Mouse (Mus musculus): ENCODE data around the gene Laptm4a. TPM values are rescaled to one million over a fixed set of nuclear protein-coding genes. Genes with fewer than 3 reads are reported as not detected.

Gene Laptm4a
- total RNA-seq (2021), result 100 to 1,000 TPM; 358 to 362 TPM

DNA sequence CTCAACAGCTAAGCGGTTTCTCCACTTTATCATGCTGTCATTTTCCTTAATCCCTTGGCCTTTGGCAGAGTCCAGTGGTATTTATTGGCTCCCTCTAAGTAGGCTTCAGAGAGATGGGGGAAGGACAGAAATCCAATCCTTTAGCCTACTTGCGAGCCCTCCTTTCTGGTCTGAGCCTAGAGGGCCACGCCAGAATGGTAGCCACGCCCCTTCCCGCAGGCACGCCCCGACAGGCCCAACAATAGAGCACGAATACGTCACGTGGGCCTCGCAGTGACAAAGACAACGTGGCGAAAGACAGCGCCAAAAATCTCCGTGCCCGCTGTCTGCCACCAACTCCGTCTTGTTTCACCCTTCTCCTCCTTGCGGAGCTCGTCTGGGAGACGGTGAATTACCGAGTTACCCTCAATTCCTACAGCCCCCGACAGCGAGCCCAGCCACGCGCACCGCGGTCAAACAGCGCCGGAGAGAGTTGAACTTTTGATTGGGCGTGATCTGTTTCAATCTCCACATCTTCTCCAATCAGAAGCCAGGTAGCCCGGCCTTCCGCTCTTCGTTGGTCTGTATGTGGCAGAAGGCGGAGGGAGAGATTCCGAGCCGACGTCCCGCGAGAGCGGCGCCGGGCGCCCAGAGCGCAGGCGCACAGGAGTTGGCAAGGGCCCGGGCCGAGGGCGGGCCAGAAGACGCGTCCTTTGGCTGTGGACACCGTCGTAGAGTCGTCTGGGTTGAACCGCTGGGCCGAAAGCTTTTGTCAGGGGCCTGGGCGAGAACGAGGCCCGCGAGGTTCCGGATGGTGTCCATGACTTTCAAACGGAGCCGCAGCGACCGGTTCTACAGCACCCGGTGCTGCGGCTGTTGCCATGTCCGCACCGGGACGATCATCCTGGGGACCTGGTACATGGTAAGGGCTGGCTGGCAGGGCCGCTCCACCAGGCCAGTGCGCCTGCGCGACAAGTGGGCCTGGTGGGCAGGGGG lies at the start of gene Laptm4a:
Gene Laptm4a (plus strand): TSS at position 271 of the 975 bp plus-strand sequence.
- peak; percentile 99 for DNase-seq

DNA sequence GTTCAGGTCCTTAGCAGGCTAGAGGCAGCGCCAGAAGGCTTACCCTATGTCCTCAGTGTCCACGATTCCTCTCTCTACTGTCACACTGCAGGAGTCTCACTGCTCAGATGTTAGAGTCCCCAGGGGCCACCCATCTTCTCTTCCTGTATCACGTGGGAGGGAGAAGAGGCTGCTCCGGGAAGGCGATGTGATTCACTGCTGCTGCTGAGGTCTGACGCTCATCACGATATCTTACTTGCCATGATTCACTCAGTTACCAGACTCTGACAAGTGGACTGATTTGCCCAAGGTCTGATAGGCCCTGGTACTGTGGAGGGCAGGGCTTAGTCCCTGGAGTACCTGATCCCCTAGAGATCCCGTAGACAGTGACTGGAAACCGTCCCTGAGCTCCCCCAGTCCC lies 45.9 kb upstream of the Laptm4a start:
- DNase-seq, result no peak

DNA sequence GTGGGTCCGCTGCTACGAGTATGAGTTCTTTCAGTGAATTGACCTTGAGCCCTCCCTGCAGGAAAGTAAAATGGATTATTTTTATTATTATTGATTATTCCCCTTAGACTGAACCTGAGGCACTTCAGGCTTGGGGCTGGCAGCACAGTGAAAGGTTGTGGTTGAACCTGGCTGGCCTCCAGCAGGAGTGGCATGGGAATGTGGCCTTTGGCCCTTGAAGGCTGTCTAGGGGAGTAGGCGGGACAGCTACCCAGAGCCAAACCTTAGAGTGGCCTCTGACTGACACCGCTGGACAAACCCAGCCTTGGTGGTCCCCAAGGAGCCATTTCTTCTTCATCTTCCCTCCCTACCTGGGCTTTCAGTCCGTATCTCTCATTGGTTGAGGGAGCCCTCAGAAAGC lies 44.6 kb upstream of the Laptm4a start:
- peak; percentile 28 for DNase-seq

DNA sequence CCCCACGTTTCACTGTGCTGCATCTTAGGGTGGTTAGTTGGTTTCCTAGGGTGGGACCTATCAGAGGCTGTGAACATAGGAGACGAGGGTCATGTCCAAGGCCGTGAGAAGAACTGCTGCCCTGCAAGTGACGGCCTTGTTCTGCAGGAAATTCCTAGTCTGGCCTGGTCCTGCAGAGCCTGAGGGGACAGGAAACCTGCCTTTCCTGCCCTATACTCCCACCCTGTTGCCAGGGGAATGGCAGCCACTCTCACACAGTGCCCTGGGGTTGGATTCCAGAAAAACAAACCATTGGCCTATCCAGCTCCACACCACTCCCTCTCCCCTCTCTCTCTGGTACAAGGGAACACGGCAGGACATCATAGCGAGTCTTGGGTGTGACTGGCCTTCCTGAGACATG lies 44.1 kb upstream of the Laptm4a start:
- DNase-seq, result peak; percentile 34

DNA sequence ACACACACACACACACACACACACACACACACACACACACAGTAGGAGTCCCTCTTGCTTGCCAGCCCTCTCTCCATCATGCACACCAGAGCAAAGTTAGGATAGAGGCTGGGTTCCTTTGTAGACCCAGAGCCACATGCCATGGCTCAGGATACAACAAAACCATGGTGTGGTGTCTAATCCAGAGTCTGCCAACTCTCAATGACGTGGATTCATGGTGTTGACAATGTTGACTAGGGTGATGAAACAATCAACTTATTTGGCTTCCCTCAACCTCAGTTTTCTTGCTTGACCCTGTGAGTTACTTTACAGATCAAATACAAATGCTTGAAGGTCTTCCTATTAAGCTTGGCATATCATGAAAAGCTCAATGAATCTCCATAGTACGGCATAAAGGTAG lies 42.7 kb upstream of the Laptm4a start:
- DNase-seq, result no peak

DNA sequence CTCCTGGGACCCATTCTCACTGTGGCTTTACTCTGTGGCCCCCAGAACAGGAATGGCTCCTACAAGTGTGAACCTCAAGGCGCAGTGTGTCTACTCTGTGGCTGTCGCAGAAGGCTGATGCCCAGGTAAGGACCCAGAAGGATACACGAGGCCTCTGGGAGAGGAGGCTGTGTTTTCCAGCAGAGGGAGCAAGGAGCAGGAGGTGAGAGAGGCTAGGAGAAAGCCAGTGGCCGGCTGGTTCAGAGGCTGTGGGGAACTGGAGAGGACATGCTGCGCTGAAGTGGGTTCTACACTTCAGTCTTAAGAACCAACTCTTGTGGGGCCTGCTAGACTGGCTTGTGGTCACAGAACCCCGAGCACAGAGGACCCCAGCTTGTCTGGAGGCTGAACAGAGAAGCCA lies 42.1 kb upstream of the Laptm4a start:
- no peak for DNase-seq

DNA sequence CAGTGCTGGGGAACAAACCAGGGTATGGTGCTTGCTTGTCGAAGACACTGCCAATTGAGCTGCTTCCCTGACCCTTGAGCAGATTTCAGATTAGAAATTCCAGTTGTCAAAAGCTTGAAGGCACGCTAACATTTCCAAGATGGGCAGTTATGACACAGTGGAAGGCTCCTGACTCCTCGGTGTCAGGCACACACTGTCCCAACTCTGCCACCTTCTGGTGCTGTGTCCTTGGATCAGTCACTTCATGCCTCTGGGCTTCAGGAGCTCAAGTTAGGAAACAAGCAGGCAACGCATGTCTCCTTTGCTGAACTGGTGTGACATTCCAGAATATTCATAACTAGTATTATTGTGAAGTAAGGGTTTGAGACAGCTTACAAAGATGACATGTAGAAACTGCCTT lies 39.7 kb upstream of the Laptm4a start:
- peak; percentile 44 for DNase-seq

DNA sequence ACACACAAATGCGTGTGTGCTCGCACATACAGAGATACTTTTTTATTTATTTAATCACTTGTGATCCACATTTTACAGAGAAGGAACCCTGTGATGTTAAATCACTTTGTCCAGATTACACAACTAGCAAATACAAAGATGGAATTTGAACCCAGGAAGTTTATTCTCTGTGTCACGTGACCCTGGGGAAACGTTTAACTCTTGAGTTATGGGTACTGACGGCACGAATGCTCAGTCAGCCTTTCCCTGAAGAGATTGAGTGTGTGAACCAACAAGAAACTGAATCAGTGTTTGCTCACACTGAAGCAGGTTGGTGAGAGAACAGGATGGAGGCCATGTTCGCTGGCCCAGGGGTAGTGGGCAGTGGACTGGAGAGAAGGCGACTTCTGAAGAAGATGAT lies 39.1 kb upstream of the Laptm4a start:
- DNase-seq, result no peak

DNA sequence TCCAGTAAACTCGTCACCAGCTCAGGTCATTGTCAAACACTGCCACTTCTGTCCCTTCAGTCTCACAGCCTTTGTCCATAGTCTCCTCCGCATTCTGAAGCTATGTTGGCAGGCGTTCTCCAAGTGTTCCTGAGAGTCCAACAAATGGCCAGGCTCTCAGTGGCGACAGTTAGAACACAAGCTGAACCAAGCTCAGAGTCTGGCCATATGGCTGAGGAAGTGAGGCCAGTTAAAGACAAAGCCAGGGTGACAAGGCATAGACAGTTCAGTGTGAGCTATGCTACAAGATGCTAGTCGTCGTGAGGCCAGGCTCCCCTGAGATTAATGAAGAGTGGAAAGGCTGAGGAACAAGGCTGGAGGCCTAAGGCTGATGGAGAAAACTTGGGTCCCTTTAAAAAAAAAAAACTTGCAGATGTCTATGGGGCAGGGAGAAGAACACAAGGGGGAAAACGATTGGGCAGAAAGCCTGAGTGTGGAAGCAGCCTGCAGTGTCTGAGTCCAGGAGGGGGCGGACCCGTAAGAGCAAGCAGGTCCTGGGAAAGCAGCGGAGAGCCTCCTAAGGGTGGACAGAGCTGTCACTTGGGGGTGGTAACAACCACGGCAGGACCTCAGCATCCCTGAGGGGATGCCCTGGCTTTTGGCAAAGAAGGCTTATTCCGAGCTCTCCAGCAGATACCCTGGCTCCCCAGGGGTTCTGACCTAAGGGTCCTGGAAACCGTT lies 36.9 kb upstream of the Laptm4a start:
- peak; percentile 54 for DNase-seq

DNA sequence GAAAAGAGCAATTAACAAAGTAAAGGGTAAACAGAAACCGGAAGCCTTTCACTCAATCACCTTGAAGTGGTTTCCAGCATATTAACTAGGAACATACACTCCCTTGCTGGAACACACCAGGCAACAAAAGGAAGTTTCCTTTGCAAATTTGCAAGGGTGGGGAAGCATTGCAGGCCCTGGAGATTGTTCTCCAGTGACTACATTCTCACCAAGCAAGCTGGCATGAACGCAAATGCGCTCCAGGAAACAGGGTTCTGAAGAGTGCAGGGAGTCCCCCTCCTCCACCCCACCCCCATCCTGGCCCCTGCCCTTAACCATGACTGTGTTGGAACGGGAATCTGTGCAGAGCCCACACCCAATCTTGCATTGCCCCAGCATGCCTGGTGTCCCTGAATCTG lies 36.3 kb upstream of the Laptm4a start:
- DNase-seq, result peak; percentile 43

DNA sequence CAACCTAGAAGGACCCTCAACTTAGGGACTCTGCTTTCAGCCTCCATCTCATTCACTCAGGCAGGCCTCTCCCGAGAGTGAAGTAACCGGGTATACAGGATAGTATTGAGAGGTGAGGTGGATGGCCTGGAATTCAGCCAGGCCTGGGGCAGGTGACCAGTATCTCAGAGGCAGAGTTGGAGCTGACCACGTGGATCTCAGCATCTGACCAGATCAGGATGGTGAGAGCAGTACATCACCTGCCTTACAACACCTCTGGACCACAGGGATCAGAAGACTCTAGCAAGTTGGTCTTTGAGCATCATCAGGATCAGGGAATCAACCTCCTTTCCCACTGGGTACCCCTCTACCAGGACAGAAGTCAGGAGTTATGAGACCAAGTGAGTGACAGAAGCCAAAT lies 35.5 kb upstream of the Laptm4a start:
- DNase-seq, result no peak

DNA sequence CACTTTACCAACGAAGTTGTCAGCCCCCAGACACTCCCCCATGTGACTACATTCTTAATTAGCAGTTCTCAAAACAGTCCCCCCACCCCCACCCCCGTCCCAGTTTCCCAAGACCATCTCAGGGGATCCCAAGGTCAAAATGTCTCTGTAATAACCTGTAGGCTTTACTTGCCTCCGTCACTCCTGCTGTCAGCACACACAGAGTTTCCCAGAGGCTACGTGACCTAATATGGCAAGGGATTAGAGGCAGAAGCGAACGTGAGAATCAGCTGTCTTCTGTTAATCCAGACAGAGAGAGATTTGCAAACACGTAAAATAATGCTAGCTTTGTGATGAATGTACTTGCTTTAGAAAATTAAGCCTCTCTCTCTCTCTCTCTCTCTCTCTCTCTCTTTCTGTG lies 33.0 kb upstream of the Laptm4a start:
- DNase-seq, result no peak

DNA sequence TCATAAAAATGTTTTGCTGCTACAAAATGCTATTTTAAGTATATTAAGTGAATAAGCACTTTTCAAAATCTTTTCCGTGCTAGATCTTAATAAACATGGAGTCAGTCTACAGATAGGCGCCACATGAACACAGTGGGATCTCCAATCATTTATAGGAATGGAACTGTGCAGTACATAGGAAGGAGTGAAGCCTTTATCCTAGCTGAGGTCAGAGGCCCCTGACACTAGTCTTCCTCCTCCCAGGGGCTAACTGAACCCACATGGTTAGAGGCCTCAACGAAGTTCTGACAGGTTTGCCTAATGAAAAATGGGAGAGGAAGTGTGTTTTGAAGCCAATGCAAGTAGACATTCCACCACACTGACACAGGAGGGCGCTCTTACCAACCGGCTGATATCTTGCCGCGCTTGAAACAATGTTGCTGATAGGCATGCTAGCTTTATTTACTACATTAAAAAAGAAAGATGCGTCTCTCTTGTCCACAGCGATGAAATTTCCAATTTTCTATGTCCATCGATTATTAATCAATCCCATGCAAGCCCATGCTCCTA lies 32.3 kb upstream of the Laptm4a start:
- peak; percentile 85 for DNase-seq

DNA sequence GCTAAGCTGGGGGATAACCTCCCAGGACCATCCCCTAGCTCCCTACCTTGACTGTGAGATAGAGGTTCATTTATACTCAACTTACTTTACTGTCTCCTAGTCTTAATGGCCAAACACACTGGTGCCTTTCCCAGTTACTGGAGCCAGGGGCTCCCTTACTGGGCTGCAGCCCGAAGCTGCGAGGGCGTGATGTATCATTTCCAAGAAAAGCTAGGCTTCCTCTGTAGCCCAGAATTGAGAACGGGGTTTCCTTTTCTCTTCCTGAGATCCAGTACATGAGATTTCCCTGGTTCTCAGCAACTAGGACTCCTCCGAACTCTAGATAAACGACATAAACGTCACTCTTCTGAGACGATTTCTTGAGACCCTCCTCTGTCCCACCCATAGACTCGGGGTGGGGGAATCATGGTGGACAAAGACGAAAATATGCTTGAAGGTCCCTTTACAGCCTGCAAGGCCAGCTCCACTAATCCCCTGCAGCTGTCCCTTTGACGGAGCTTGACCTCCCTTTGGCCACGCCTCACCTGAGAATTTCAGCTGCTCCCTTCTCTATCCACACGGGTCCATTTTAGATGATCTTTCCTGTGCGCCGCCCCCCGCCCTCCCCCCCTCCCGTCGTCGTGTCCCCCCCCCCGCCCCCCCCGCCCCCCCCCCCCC lies 28.5 kb upstream of the Laptm4a start:
- DNase-seq, result no peak

DNA sequence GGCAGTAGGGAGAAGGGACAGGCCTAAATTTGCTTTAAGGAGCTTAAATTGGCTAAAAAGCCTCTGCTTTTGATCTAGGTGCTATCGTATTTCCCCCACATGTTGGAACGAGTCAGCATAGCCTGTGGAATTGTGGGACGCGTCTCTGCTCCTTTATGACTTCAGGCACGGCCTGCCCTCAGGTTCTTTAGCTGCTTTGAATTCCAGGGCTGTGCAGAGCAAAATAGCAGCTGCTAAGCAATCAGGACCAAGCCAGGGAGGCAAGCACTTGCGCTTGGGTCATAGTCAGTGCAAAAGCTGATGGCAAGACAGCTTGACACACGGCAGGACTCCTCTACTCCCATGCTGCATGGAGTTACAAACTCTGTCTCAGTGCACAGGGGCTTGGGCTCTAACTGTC lies 24.3 kb upstream of the Laptm4a start:
- DNase-seq, result no peak

DNA sequence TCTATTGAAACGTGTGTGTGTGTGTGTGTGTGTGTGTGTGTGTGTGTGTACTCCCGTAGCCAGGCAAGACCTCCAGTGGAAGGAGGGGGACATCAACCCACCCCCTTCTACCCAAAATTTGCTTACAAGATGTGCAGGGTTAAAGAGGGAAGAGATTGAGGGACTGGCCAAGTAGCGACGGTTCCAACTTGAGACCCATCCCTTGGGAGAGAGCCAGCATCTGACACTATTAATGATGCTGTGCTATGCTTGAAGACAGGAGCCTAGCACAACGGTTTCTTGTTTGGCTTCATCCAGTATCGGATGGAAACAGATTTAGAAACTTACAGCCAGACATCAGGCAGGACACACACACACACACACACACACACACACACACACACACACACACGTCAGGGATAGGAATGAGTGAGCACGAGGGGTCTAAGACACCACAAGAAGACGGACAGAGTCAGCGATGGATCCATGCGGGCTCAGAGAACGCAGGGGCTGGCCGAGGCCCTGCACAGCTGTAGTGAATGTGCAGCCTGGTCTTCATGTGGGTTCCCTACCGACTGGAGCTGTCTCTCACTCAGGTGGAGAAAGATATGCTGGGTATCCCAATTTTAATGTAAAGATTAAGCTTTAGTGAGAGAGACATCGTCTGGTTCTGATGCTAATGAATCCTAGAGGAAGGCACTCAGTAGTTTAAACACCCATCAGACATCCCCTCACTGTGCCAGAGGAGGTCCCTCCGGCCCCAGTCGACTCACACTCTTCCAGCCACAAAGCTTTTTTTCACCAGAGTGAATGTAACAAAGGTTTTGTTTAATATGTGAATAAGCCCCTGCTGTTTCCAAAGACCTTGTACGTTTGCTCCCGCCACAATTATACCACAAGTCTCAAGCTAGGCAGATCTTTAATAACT lies 22.3 kb upstream of the Laptm4a start:
- no peak for DNase-seq

DNA sequence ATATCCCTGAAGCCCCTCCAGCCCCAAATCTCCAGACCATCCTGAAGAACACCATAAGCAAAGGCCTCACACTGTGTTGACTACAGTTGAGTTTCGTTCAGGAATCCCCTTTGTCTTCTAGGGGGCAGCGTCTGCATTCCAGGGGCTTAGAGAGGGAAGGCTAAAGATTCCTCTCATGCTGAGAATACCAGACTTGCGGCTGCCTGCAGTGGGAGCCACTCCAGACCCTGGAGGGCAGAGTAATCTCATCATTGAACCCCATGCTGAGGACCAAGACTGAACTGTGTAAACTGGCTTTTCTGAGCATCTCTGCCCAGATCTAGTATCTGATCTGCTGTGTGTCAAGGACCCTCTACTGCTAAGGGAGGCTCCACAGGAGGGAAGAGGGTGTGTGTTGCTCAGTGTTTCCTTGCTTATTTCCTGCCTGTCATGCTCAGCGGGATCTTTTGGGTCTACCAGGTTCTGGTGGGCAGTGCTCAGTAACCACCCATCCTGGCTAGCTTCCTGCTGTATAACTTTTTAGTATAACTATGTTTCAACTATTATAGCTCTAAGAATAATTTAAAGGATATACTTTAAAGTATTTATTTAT lies 21.3 kb upstream of the Laptm4a start:
- no peak for DNase-seq

DNA sequence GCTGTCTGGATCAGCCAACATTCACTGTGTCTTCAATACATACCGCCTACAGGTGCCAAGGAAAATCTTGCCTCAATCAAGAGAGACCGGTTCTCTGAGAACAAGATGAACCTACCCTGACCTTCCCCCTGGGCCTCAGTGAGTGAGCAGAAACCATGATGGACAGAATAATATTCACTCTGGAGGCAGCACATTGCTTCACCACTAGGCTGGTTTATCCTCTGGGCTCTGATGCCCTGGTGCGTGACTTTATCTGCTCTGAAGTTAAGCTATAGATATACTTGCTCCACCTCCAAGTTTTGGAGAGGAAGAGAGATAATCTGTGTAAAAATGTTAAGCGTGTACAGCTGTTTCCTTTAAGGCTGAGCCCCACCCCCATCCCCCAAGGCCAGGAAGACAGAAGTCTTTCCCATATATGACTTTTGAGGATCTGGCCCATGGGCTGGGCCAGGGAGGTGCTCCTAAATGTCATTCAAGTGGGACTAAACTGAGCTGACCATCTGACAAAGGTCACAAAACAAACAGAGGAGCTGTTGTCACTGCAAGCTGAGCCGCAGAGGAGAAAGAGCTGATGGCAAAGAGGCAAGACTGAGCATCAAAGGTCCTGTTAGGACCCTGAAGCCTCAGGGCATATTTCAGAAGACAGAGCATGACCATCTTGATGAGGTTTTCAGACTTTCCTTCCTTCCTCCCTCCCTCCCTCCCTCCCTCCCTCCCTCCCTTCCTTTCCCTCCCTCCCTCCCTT lies 20.4 kb upstream of the Laptm4a start:
- DNase-seq, result peak; percentile 46

DNA sequence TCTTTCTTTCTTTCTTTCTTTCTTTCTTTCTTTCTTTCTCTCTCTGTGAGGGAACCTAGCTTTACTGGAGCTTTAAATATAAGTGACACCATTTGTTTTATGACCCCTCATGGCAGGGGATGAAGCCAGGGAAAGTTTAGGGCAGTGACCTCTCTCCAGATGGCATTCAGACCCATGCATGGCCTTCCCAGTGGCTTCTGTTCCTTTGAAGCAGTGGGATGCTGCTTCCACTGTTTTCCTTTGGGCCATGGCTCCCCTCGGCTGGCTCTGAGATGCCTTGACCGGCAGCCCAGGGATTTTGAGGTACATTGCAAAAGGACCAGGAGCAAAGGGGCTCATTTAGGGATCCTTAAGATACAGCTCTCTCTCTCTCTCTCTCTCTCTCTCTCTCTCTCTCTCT lies 19.5 kb upstream of the Laptm4a start:
- DNase-seq, result no peak

DNA sequence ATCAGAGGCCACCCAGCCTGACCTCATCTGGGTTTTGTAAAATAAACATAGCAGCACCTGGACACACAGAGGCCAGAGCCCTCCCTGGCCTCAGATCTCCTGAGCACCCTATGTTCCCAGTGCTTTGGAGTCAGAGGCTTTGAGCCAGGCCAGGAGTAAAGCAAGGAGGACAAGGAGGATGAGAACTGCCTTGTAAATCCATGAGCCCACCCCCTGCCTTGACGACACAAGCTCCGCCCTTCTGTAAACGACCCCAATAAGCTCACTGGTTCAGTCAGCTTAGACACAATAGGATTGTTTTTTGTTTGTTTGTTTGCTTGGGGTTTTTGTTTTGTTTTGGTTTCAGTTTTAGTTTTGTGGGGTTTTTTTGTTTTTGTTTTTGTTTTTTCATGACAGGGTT lies 19.0 kb upstream of the Laptm4a start:
- no peak for DNase-seq
